Mouse (Mus musculus) forebrain, embryonic 15.5 days (tissue): ENCODE measurements around the gene Lyve1. TPM values are rescaled to one million over a fixed set of nuclear protein-coding genes. Genes with fewer than 3 reads are reported as not detected.

Experiments used
- ATAC-seq: fragments of 200-750 bp; cut with Nextera tagmentation; replicated peaks from 2 replicates; pipeline ENCODE4 v1.8.0; 2017; ENCODE audit warnings: mild to moderate bottlenecking, moderate TSS enrichment, moderate library complexity
- H3K27ac ChIP-seq: fragments of 300-500 bp; sonication (generic); replicated peaks from 2 replicates; pipeline ENCODE4 v1.5.1; 2015; ENCODE audit warnings: mild to moderate bottlenecking, inconsistent platforms
- H3K27me3 ChIP-seq: fragments of 300-500 bp; sonication (generic); 2 replicates; pipeline ENCODE4 v1.6.1; 2015; ENCODE audit warnings: inconsistent platforms
- H3K36me3 ChIP-seq: fragments of 300-500 bp; sonication (generic); 2 replicates; pipeline ENCODE4 v1.6.1; 2015; ENCODE audit warnings: mild to moderate bottlenecking, inconsistent platforms
- H3K4me1 ChIP-seq: fragments of 300-500 bp; sonication (generic); 2 replicates; pipeline ENCODE4 v1.6.1; 2015; ENCODE audit warnings: inconsistent platforms
- H3K4me2 ChIP-seq: fragments of 300-500 bp; sonication (generic); replicated peaks from 2 replicates; pipeline ENCODE4 v1.6.1; 2015; ENCODE audit warnings: mild to moderate bottlenecking, inconsistent platforms
- H3K4me3 ChIP-seq: fragments of 300-500 bp; sonication (generic); 2 replicates; pipeline ENCODE4 v1.5.1; 2015; ENCODE audit warnings: mild to moderate bottlenecking, inconsistent platforms
- H3K9ac ChIP-seq: fragments of 300-500 bp; sonication (generic); replicated peaks from 2 replicates; pipeline ENCODE4 v1.6.1; 2015; ENCODE audit warnings: mild to moderate bottlenecking, inconsistent platforms
- H3K9me3 ChIP-seq: fragments of 300-500 bp; sonication (generic); 2 replicates; pipeline ENCODE4 v1.6.1; 2016; ENCODE audit warnings: inconsistent platforms
- WGBS: fragments of 180-500 bp; shearing (Covaris S2); methylation state at CpG from one replicate; pipeline ENCODE4 v1.1.7; 2015; ENCODE audit warnings: mixed read lengths; 5-methylcytosine and 5-hydroxymethylcytosine counted together
- polyA plus RNA-seq: library from polyadenylated mRNA; unstranded; fragments of >200 nt; fragmentation: Nextera tagmentation; extraction: Ambion mirVana; gene quantifications from 2 replicates; pipeline ENCODE4 v1.2.1, GENCODE M21; 2015

The Lyve1 gene
- polyA plus RNA-seq, 1 experiment from 2014 or later = 3.5 TPM

DNA sequence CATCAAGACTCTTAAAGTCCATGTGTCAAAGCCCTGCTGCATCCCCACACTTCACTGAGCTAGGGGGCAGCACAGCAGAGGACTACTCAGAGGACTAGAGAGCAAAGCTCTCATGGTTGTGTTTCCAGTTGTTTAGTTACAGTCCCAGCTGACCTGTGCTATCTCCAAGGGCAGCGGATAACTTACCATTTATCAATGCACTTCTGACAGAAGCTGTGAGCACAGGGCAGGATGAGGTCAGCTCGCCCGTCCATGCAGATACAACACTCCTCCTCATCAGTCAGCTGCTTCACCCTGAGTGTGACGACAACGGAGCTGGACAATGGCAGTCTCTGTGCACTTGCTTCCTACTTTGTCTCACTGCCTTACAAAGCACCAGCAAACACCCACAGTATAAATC, 42.0 kb downstream of the Lyve1 start:
- WGBS = 63% methylated on average over 5 of the region's 5 CpGs
- Histone ChIP-seq H3K9ac (no peak overlapping the region), H3K27me3 (no peaks in the 10 kb centered on the region), H3K4me1 (no peaks in the 10 kb centered on the region), H3K9me3 (no peaks in the 10 kb centered on the region), H3K27ac (no peak overlapping the region), H3K4me3 (no peak overlapping the region), H3K4me2 (no peak overlapping the region), H3K36me3 (peaks cover 31% of the 10 kb centered on the region)
- no peak for ATAC-seq

DNA sequence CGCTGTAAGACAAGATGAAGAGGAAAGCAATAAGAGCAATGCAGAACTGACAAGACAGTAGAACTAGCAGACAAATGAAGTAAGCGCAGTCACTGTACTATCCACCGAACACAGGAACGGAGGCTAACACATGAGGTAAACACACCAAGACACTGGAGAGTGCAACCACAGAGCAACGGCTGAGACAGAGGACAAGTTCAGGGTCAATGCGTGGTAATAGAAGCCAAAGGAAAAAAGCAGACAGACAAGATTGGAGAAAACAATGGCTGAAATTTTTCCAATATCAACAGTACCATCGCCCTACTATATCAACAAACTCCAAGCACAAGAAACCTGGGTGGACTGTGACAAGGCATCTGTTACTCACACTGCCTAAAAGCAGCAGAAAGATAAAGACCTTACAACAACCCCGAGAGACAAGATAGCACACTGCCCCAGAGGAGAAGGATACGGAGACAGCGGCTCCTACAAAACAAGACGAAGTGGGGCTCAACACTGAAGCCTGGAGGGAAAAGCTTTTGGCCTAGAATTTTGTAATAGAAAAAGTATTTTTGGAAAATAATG, 44.2 kb downstream of the Lyve1 start:
- H3K36me3 ChIP-seq = peaks cover 17% of the 10 kb centered on the region
- ATAC-seq = no peak
- H3K4me1 ChIP-seq = no peaks in the 10 kb centered on the region
- no peak overlapping the region for H3K9ac ChIP-seq
- 92% methylated on average over 11 of the region's 11 CpGs for WGBS
- H3K9me3 ChIP-seq = no peaks in the 10 kb centered on the region
- H3K4me2 ChIP-seq = no peak overlapping the region
- H3K27ac ChIP-seq = no peak overlapping the region
- no peaks in the 10 kb centered on the region for H3K27me3 ChIP-seq
- H3K4me3 ChIP-seq = no peak overlapping the region

DNA sequence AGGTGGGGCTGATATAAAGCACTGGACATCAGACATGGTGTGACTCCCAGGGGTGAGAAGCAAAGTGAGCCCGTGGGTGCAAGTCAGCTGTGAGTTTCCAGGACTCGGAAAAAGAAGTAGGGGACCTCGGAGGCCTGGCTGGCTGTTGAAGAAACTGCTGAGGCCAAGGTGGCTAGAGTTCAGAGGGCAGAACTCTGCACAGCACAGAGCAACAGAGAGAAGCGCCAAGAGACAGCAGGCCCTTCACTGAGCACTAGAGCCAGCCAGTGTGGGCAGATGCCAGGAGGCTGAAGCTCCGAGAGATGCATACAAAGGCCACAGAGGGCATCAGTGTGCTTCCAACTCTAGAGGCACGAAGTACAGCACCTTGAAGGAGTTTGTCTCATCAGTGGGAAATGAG, 44.8 kb downstream of the Lyve1 start:
- 86% methylated on average over 6 of the region's 6 CpGs for WGBS
- Histone ChIP-seq H3K9ac (no peak overlapping the region), H3K9me3 (no peaks in the 10 kb centered on the region), H3K4me1 (no peaks in the 10 kb centered on the region), H3K4me2 (no peak overlapping the region), H3K4me3 (no peak overlapping the region), H3K27ac (no peak overlapping the region), H3K36me3 (peaks cover 11% of the 10 kb centered on the region), H3K27me3 (no peaks in the 10 kb centered on the region)
- ATAC-seq = no peak

DNA sequence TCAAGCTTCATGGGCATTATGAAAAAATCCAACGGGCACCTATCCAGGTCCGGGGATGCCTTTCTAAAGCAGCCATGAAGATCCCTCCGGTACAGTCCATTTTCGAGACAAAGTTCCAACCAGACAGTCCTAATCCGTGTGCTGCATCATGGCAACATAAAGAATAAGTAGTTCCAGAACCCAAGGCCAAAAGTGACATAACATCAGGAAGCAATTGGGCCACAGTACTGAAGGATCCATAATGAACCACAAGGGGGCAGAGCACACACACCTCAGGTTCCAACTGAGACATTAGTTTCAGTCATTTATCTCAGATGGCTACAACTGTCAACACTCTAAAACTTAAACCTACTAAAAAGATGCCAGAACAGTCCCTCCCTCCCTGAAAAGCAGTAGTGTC, 47.0 kb downstream of the Lyve1 start:
- WGBS = 79% methylated on average over 5 of the region's 5 CpGs
- Histone ChIP-seq H3K36me3 (peaks cover 4% of the 10 kb centered on the region; the same call in 1 of the 2 replicates), H3K4me2 (no peak overlapping the region), H3K4me1 (no peaks in the 10 kb centered on the region), H3K9ac (no peak overlapping the region), H3K27me3 (no peaks in the 10 kb centered on the region), H3K9me3 (no peaks in the 10 kb centered on the region), H3K4me3 (no peak overlapping the region), H3K27ac (no peak overlapping the region)
- no peak for ATAC-seq

DNA sequence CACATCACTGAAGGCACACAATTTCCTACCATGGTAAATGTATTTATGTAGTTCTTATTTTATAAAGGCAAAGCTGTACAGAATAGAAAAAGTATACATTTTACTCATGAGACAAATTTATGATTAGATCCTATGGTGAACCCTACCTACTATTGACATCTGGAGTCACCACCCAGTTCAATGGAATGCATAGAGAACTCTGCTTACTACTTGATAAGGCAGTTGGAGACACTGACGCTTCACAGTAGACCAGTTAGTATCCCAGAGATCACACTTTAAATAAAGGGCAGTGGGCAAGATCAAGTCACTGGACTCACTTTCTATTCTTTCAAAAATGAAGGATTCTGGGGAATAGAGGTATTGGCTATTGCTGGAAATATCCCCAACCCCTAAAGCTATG, 49.1 kb downstream of the Lyve1 start:
- H3K36me3 ChIP-seq = no peaks in the 10 kb centered on the region
- 87% methylated on average over 1 of the region's 1 CpGs for WGBS
- no peaks in the 10 kb centered on the region for H3K4me1 ChIP-seq
- no peak overlapping the region for H3K9ac ChIP-seq
- H3K4me2 ChIP-seq = no peak overlapping the region
- ATAC-seq = no peak
- H3K4me3 ChIP-seq = no peak overlapping the region
- H3K27me3 ChIP-seq = no peaks in the 10 kb centered on the region
- H3K9me3 ChIP-seq = no peaks in the 10 kb centered on the region
- H3K27ac ChIP-seq = no peak overlapping the region

DNA sequence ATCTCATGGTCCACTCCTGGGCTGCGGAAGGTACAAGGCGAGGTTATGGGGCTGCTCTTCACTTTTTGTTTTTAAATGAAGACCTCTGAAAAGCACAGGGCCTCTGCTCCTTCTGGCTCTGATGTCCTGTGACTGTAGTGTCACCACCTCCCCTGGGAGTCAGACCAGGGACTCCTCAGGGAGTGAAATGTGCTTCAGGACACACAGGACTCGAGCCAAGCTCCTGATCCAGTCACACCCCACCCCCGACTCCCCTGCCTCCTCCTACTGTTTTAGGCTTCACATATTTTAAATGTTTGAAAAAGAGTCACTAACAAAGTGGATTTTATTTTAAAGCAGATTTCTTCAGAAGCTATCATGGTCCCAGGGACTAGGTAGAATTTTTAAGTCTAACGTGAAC, 51.5 kb downstream of the Lyve1 start:
- no peaks in the 10 kb centered on the region for H3K9me3 ChIP-seq
- H3K27me3 ChIP-seq = no peaks in the 10 kb centered on the region
- H3K4me3 ChIP-seq = no peak overlapping the region
- no peaks in the 10 kb centered on the region for H3K4me1 ChIP-seq
- no peak for ATAC-seq
- 84% methylated on average over 5 of the region's 5 CpGs for WGBS
- no peak overlapping the region for H3K27ac ChIP-seq
- no peak overlapping the region for H3K4me2 ChIP-seq
- H3K9ac ChIP-seq = no peak overlapping the region
- H3K36me3 ChIP-seq = no peaks in the 10 kb centered on the region

DNA sequence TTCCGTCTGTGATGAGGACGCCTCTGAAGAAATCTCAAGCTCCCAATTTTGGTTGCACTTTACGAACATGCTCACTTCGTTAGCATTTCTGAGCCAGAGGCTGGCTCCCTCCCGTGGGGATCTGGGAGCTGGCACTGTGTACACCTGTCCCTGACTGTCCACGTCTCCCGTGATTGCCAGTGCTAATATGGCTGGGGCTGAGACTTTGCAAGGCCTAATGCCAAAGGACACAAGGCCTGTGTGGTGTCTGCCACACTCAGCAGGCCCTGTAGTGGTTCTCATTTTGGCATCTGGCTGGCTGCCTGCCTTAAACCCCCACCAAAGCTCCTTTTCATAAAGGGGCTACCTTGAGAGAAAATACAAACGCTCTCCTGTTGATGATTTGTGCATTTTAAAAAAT, 52.0 kb downstream of the Lyve1 start:
- Histone ChIP-seq H3K4me1 (no peaks in the 10 kb centered on the region), H3K36me3 (no peaks in the 10 kb centered on the region), H3K4me3 (no peak overlapping the region), H3K4me2 (no peak overlapping the region), H3K27ac (no peak overlapping the region), H3K9me3 (no peaks in the 10 kb centered on the region), H3K27me3 (no peaks in the 10 kb centered on the region), H3K9ac (no peak overlapping the region)
- WGBS = 71% methylated on average over 8 of the region's 8 CpGs
- ATAC-seq = no peak

DNA sequence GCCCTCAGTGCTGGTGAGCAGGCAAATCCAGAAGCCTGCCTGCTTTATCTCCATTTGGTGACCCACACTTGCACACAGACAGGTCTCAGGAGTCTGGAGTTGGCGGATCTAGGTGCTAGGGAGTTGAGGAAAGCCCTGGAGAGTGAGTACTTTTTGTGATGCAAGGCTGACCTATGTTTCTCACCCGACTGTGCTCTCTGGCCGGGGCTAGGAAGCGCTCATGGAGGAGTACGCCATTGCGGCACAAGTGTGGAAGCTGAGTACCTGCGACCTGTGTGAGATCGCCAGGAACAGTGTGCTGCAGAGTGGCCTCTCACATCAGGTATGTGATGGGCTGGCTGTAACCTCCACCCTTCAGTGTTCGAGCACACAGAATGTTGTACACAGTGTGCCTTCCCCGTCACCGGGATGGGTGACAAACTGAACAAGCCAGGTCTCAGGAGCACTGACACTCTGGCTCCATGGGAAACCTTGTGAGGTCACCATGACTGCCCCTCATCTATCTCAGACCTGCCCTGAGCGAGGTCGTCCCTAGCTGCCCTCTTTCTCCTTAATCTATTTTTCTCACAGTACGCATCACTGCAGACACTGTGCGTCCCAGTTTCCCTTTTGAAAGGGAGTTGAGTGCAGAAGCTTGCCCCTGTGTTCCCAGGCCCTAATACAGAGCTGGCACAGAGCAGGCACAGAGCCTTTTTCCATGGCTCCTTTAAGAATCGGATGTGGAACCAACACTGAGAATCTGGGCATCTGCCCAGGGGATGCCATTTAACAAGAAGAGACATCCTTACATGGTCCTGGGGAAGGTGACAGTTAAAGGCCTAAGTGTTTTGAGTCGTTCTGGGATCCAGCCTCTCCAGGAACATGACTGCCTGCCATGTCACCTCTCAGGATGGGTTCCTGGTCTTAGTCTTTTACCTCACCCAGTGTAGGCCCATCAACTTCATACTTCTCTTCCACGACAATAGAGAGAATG, 53.2 kb downstream of the Lyve1 start:
- Histone ChIP-seq H3K4me2 (no peak overlapping the region), H3K27me3 (no peaks in the 10 kb centered on the region), H3K36me3 (no peaks in the 10 kb centered on the region), H3K9me3 (no peaks in the 10 kb centered on the region), H3K4me3 (no peak overlapping the region), H3K4me1 (no peaks in the 10 kb centered on the region), H3K27ac (no peak overlapping the region), H3K9ac (no peak overlapping the region)
- 83% methylated on average over 18 of the region's 18 CpGs for WGBS
- no peak for ATAC-seq

DNA sequence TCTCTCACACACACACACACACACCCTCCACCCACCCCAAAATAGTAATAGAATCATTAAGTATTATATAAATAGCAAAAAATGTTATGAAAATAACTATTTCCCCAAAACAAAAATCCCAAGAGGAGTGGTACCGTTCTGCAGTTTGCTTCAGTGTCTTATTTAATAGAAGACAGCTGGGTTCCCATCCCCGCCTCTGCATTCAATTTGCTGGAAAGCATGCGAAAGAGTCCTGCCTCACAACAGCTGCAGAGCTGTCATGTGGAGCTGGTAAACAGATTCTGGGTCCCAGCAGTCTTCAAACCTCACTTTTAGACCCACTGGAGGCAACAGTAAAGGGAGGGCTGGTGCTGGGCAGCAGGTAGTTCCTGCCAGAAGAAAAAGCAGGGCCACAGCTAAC, 54.1 kb downstream of the Lyve1 start:
- no peaks in the 10 kb centered on the region for H3K27me3 ChIP-seq
- H3K9ac ChIP-seq = no peak overlapping the region
- no peak for ATAC-seq
- no peaks in the 10 kb centered on the region for H3K9me3 ChIP-seq
- H3K4me1 ChIP-seq = peaks cover 4% of the 10 kb centered on the region; the same call in 1 of the 2 replicates
- H3K27ac ChIP-seq = no peak overlapping the region; the same call in 1 of the 2 replicates
- no peak overlapping the region for H3K4me3 ChIP-seq
- no peak overlapping the region for H3K4me2 ChIP-seq
- WGBS = 66% methylated on average over 3 of the region's 3 CpGs
- no peaks in the 10 kb centered on the region for H3K36me3 ChIP-seq

DNA sequence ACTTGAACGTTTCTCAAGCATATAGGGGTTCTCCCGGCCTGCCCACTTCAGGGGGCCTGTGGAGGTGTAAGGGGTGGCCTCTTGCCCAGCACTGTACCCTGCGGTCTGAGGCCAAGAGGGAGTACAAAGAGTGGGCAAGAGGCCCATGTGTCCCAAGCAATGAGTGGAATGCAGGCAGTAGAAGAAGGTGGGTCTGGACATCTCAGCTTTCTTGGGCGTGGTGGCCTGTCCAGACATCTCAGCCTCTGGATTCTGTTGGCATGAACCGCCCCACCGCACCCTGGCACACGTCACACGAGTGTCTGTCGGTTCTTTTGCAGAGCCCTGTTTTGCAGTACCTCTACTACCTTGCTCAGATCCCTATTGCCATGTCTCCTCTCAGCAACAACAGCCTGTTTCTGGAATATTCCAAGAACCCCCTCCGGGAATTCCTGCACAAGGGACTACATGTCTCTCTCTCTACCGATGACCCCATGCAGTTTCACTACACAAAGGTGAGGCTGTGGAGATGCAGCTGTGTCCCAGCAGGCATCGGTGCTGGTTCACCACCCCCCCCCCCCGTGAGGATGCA, 55.5 kb downstream of the Lyve1 start:
- 91% methylated on average over 13 of the region's 13 CpGs for WGBS
- no peaks in the 10 kb centered on the region for H3K9me3 ChIP-seq

DNA sequence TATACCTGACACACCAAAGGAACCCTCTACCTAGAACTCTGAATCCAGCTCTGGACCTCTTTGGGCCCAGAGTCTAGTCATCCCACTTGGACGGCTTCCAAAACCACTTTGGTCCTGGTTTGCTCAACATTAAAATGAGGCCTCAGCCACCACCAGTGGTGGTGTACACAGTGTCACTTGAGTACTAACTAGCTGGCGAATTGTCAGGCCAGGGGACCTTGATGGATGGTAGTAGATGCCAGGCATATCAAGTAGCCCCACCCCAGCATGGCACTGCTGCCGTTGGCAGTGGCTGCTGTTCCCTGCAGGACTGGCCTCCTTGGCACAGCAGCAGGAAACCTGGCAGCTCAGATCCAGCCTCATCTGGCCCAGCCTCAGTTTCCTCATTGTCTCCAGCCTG, 58.8 kb downstream of the Lyve1 start:
- Histone ChIP-seq H3K9ac (no peak overlapping the region), H3K36me3 (no peaks in the 10 kb centered on the region), H3K27ac (no peak overlapping the region), H3K27me3 (no peaks in the 10 kb centered on the region), H3K4me3 (no peak overlapping the region), H3K9me3 (no peaks in the 10 kb centered on the region), H3K4me2 (no peak overlapping the region), H3K4me1 (peaks cover 4% of the 10 kb centered on the region; the same call in 1 of the 2 replicates)
- ATAC-seq = 0 out of 2 replicates have a peak, but pooled peaks have one; percentile 11
- WGBS = 73% methylated on average over 3 of the region's 3 CpGs

More for the DNA sequence above, 55.5 kb downstream of the Lyve1 start:
- no peak overlapping the region for H3K9ac ChIP-seq
- no peak overlapping the region for H3K27ac ChIP-seq
- H3K4me3 ChIP-seq = no peak overlapping the region
- H3K4me1 ChIP-seq = peaks cover 4% of the 10 kb centered on the region; the same call in 1 of the 2 replicates
- no peak overlapping the region for H3K4me2 ChIP-seq
- ATAC-seq = no peak
- H3K36me3 ChIP-seq = no peaks in the 10 kb centered on the region
- no peaks in the 10 kb centered on the region for H3K27me3 ChIP-seq

DNA sequence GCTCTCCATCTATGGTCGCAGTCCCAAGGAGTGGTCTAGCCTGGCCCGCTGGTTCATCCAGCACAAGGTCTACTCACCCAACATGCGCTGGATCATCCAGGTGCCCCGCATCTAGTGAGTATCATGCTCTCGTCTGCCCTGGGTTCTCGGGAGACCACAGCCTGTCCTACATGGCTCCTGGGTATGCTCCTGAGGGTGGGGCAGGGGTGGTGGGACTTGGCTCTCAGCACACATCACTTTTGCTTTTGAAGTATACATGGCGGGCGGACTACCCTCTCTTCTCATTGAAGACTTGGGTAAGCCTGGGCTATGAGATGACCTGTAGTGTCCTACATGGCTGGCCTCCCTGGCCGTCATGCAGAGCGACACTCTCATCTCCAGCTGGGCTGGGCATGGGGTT, 59.9 kb downstream of the Lyve1 start:
- Histone ChIP-seq H3K36me3 (no peaks in the 10 kb centered on the region), H3K4me2 (no peak overlapping the region), H3K9me3 (no peaks in the 10 kb centered on the region), H3K27ac (no peak overlapping the region), H3K27me3 (no peaks in the 10 kb centered on the region), H3K4me1 (peaks cover 4% of the 10 kb centered on the region; the same call in 1 of the 2 replicates), H3K9ac (no peak overlapping the region), H3K4me3 (no peak overlapping the region)
- no peak for ATAC-seq
- WGBS = 92% methylated on average over 10 of the region's 10 CpGs
